Mouse (Mus musculus) midbrain, postnatal 0 days (tissue): Measurements from ENCODE around the gene Klf3. TPM values are rescaled to one million over a fixed set of nuclear protein-coding genes. Genes with fewer than 3 reads are reported as not detected.

Experiments
- ATAC-seq: fragments of 200-750 bp; cut with Nextera tagmentation; 2 replicates; pipeline ENCODE4 v1.8.0; 2017; ENCODE audit warnings: moderate number of reproducible peaks, mild to moderate bottlenecking, moderate TSS enrichment, moderate library complexity; ENCODE audit not compliant: low FRiP score
- DNase-seq: peaks from one replicate; pipeline ENCODE4 v3.0.0-alpha.2; 2015; ENCODE audit warnings: low spot score
- H3K27ac ChIP-seq: fragments of 300-500 bp; sonication (generic); 2 replicates; pipeline ENCODE4 v1.5.1; 2014; ENCODE audit warnings: low read depth, mild to moderate bottlenecking, low read length, mixed read lengths
- H3K27me3 ChIP-seq: fragments of 300-500 bp; sonication (generic); 2 replicates; pipeline ENCODE4 v1.6.1; 2014; ENCODE audit warnings: low read length, control low read depth, mixed read lengths; ENCODE audit not compliant: insufficient read depth
- H3K36me3 ChIP-seq: fragments of 300-500 bp; sonication (generic); 2 replicates; pipeline ENCODE4 v1.6.1; 2014; ENCODE audit warnings: low read length, control low read depth, mixed read lengths; ENCODE audit not compliant: insufficient read depth
- H3K4me1 ChIP-seq: fragments of 300-500 bp; sonication (generic); 2 replicates; pipeline ENCODE4 v1.6.1; 2014; ENCODE audit warnings: mild to moderate bottlenecking, control low read depth, antibody characterized with exemption, low read length, mixed read lengths; ENCODE audit not compliant: insufficient read depth
- H3K4me2 ChIP-seq: fragments of 300-500 bp; sonication (generic); 2 replicates; pipeline ENCODE4 v1.6.1; 2014; ENCODE audit warnings: low read depth, mild to moderate bottlenecking, low read length, mixed read lengths; ENCODE audit not compliant: poor library complexity, severe bottlenecking
- H3K4me3 ChIP-seq: fragments of 300-500 bp; sonication (generic); 2 replicates; pipeline ENCODE4 v1.5.1; 2014; ENCODE audit warnings: low read depth, mild to moderate bottlenecking, low read length, moderate library complexity
- H3K9ac ChIP-seq: fragments of 300-500 bp; sonication (generic); replicated peaks from 2 replicates; pipeline ENCODE4 v1.6.1; 2014; ENCODE audit warnings: mild to moderate bottlenecking, low read length, moderate library complexity, mixed read lengths; ENCODE audit not compliant: poor library complexity, severe bottlenecking
- H3K9me3 ChIP-seq: fragments of 300-500 bp; sonication (generic); 2 replicates; pipeline ENCODE4 v1.6.1; 2016; ENCODE audit warnings: low read length, control low read depth
- CTCF ChIP-seq: IDR thresholded peaks from 2 replicates; pipeline ENCODE4 v1.5.1; 2016; ENCODE audit warnings: antibody characterized with exemption, mild to moderate bottlenecking
- WGBS: fragments of 180-500 bp; shearing (Covaris S2); extraction: QIAGEN DNeasy Blood & Tissue Kit; methylation state at CpG from one replicate; pipeline ENCODE4 v1.1.7; 2014; 5-methylcytosine and 5-hydroxymethylcytosine counted together
- polyA plus RNA-seq: library from polyadenylated mRNA; unstranded; fragments of >200 nt; fragmentation: Nextera tagmentation; extraction: Ambion mirVana; gene quantifications from 2 replicates; pipeline ENCODE4 v1.2.1, GENCODE M21; 2015
- total RNA-seq: library from RNA; depleted of rRNA; stranded (reverse); fragments of >200 nt; gene quantifications from 2 replicates; pipeline ENCODE4 v1.2.3, GENCODE M21; 2014

Gene Klf3
- total and polyA plus RNA-seq, 2 experiments from 2014 or later = 14.9 to 28.9 TPM

DNA sequence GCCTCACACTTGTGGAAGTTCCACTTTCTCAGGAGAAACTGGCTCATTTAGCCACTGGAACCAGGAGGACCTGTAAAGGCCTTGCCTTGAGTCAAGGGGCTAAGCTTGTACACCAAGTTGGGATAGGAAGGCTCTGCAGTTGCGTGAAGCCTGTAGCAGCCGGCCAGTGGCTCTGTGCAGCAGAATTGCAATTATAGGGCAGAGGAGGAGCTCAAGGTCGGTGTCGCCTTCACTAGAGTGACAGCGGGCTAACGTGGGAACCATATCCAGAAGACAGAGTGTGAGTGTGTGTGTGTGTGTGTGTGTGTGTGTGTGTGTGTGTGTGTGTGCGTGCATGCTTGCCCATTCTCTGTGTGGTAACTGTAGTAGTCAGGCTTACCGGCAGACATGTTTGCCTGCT lies 12.4 kb downstream of the Klf3 start:
- ATAC-seq (no peak), DNase-seq (no peak)
- Histone ChIP-seq H3K4me2 (no peak overlapping the region), H3K9me3 (no peaks in the 10 kb centered on the region), H3K9ac (no peak overlapping the region), H3K36me3 (no peaks in the 10 kb centered on the region), H3K4me1 (peaks cover 7% of the 10 kb centered on the region), H3K27me3 (no peaks in the 10 kb centered on the region), H3K4me3 (no peak overlapping the region), H3K27ac (no peak overlapping the region)
- TF ChIP-seq CTCF = no peak
- WGBS = 91% methylated on average over 8 of the region's 8 CpGs

DNA sequence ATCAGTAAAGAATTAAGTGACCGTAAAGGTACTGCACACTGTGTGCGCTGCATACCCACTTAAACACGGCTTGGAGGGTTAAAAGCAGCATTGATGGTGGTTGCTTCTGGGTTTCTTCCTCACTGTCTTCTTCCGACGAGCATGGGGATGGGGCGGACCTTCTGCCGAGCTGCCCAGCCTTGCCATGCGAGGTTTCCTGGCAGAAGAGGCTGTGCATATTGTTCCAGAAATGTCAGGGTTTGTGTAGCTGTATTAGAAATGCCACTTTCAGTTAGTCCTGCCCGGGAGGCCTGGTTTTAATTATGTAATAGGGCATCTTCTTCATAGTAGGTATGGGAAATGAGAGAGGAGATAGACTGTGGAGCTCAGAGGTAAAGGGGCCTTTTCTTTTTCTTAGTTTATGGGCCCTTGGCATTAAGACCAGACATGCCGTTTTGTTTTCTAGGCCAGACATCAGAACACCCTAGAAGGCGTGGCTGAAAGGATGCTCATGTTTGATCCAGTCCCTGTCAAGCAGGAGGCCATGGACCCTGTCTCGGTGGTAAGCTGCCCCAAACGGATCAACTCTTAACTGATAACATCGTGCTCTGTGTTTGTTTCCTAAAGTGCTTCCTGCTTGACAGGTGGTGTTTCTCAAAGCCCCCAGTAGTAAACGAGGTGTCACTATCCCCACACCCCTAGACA lies 13.2 kb downstream of the Klf3 start:
- Histone ChIP-seq H3K36me3 (peaks cover 3% of the 10 kb centered on the region; the same call in 1 of the 2 replicates), H3K4me1 (peaks cover 7% of the 10 kb centered on the region), H3K4me3 (no peak overlapping the region), H3K27ac (no peak overlapping the region), H3K27me3 (no peaks in the 10 kb centered on the region), H3K4me2 (no peak overlapping the region), H3K9ac (no peak overlapping the region), H3K9me3 (no peaks in the 10 kb centered on the region)
- ATAC-seq (no peak), DNase-seq (no peak)
- WGBS = 82% methylated on average over 15 of the region's 15 CpGs
- TF ChIP-seq CTCF = no peak

DNA sequence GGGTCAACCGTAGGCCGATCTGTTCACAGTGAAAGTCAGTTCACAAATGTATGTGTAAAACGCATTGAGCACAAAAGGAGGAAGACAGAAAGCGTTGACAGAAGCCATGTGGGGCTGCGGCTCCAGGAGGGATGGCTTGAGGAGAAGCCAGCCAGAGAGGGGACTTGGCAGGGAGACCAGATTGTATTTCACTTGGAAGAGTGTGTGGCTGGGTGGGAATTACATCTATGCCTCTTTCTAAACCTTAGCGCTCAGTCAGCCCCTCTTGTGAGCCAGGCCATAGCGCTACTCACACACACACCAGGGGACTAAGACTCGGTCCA lies 13.7 kb downstream of the Klf3 start:
- TF ChIP-seq CTCF = no peak
- Histone ChIP-seq H3K27me3 (no peaks in the 10 kb centered on the region), H3K4me3 (no peak overlapping the region), H3K36me3 (peaks cover 8% of the 10 kb centered on the region; the same call in 1 of the 2 replicates), H3K4me2 (no peak overlapping the region), H3K4me1 (peaks cover 4% of the 10 kb centered on the region; the same call in 1 of the 2 replicates), H3K9ac (no peak overlapping the region), H3K9me3 (no peaks in the 10 kb centered on the region), H3K27ac (no peak overlapping the region)
- 83% methylated on average over 8 of the region's 8 CpGs for WGBS
- DNase-seq (no peak), ATAC-seq (no peak)

DNA sequence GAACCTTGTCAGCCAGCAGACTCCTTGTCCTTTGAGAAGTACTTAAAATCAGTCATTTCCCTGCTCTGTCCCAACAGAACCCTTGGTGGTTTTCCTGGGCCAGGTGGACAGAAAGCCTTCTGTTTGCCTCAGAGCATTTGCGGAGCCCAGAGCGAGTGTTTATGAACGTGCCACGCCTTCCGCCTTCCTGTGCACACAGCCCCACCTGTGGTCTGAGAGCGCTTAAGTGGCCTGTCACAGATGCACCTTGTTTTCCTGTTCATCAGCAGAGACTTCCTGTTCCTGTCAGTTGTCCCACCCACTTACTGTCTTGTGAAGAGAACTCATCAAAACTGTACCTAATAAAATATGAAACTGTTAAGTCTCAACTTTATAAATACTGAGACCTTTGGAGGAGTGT lies 16.2 kb downstream of the Klf3 start:
- no peak overlapping the region for H3K9ac ChIP-seq
- no peaks in the 10 kb centered on the region for H3K4me1 ChIP-seq
- 89% methylated on average over 6 of the region's 6 CpGs for WGBS
- no peak overlapping the region for H3K4me3 ChIP-seq
- peaks cover 20% of the 10 kb centered on the region for H3K36me3 ChIP-seq
- no peaks in the 10 kb centered on the region for H3K9me3 ChIP-seq
- no peak overlapping the region for H3K27ac ChIP-seq
- H3K4me2 ChIP-seq = no peak overlapping the region
- ATAC-seq (no peak), DNase-seq (no peak)
- no peaks in the 10 kb centered on the region for H3K27me3 ChIP-seq
- TF ChIP-seq CTCF = no peak

DNA sequence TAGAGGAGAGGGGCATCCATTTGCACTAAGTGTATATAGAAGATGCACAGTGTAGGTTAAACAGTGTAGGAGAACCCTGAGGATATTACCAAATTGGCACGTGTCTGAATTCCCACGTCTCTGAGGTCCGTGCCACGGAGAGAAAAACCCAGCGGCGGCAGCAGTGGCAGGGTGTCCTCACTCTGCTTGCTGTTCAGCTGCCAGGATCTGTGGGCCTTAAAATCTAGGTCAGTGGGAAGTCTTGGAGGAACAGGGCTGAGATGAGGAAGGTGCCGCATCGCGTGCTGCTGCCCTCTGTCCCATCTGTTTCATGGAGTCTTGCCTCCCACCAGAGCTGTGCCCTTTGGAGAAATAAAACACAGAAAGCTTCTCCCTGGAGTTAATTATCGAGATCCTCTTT lies 16.9 kb downstream of the Klf3 start:
- no peaks in the 10 kb centered on the region for H3K4me1 ChIP-seq
- no peak overlapping the region for H3K4me2 ChIP-seq
- no peak overlapping the region for H3K9ac ChIP-seq
- H3K9me3 ChIP-seq = no peaks in the 10 kb centered on the region
- H3K27ac ChIP-seq = no peak overlapping the region
- no peak for ATAC-seq
- H3K4me3 ChIP-seq = no peak overlapping the region
- H3K27me3 ChIP-seq = no peaks in the 10 kb centered on the region
- TF ChIP-seq CTCF = no peak
- peaks cover 20% of the 10 kb centered on the region for H3K36me3 ChIP-seq
- no peak for DNase-seq
- 70% methylated on average over 10 of the region's 10 CpGs for WGBS

DNA sequence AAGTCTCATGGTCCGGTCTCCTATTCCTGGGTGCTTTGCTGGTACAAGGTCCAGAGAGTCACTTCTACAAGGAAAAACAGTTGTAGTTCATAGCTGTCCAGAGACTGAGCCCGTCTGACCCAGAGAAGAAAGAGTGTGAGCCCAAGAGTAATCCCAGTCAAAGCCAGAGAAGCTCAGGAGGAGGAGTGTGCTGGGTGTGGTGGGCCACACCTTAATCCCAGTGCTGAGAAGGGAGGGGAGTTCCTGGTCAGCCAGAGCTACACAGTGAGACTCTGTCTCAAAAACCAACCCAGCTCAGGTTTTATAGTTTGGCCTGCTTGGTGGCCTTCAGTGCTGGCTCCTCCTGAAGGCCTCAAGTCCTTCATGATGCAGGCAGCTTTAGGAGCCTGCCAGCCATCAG lies 18.1 kb downstream of the Klf3 start:
- no peak overlapping the region for H3K27ac ChIP-seq
- no peak for DNase-seq

More for the DNA sequence above, 18.1 kb downstream of the Klf3 start:
- Histone ChIP-seq H3K9me3 (no peaks in the 10 kb centered on the region), H3K27me3 (no peaks in the 10 kb centered on the region), H3K4me3 (no peak overlapping the region), H3K9ac (no peak overlapping the region), H3K36me3 (peaks cover 20% of the 10 kb centered on the region), H3K4me2 (no peak overlapping the region), H3K4me1 (no peaks in the 10 kb centered on the region)
- no peak for ATAC-seq
- TF ChIP-seq CTCF = no peak
- WGBS = 91% methylated on average over 2 of the region's 2 CpGs
